Mouse (Mus musculus): ENCODE measurements around the gene Lrrk1. TPM values are rescaled to one million over a fixed set of nuclear protein-coding genes. Genes with fewer than 3 reads are reported as not detected.

The Lrrk1 gene
- polyA plus RNA-seq, 1 experiment from 2014 or later: 6.4 TPM

DNA sequence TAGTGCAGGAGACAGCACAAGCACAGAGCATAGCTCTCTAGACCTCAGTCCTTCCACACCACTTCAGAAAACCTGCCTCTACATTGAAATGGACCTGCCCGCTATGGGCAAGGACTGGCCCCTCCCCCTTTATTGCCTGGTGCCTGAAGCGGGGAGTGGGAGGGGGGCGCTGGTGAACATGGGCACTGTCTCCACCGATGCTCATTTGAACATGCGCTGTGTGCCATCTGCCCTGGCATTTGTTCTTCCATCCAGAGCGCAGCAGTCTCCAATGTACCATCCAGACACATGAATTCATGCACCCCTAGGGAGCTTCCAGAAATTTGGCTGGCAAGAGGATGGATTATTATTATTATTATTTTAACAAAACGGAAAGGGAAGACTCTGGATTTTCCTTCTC, 24.9 kb upstream of the Lrrk1 start:
- ATAC-seq (ENCODE audit: insufficient number of reproducible peaks, insufficient read depth, low FRiP score, low read depth): no peak
- Histone ChIP-seq H3K9me3 (ENCODE audit: control insufficient read depth, low read length) (no peaks in the 10 kb centered on the region), H3K4me3 (ENCODE audit: control insufficient read depth in 1 of 2, insufficient read depth in 1 of 2, low read depth in 1 of 2, low read length in 2 of 2) (no peak overlapping the region), H3K4me2 (ENCODE audit: low read length) (no peak overlapping the region), H3K27ac (replicated peaks in 1 of 2; ENCODE audit: control insufficient read depth in 1 of 2, insufficient read depth in 1 of 2, low read depth in 2 of 2, low read length in 2 of 2) (no peak overlapping the region), H3K27me3 (ENCODE audit: control insufficient read depth, insufficient read depth, low read length) (no peaks in the 10 kb centered on the region), H3K4me1 (ENCODE audit: control insufficient read depth in 2 of 2, insufficient read depth in 2 of 2, low read length in 2 of 2) (peaks cover 6 to 7% of the 10 kb centered on the region in 2 experiments), H3K9ac (ENCODE audit: low read length) (no peak overlapping the region), H3K36me3 (ENCODE audit: control insufficient read depth, insufficient read depth, low read length) (no peaks in the 10 kb centered on the region)
- 78% methylated on average over 7 of the region's 7 CpGs for WGBS

DNA sequence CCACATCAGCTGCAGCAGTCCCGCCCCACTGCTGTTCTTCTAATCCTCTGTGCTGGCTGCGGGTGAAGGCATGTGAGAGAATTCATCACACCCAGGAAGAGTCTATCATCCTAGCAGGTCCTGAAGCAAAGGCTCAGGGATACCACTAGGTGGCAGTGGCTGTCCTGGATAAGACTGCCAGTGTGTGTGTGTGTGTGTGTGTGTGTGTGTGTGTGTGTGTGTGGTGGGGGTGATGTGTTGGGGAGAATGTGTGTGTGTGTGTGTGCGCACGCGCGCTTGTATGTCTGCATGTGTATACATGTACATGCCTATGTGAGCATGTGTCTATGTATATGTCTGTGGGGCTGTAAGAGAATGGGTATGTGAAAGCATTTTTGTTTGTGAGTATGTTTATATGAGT, 21.3 kb upstream of the Lrrk1 start:
- Histone ChIP-seq H3K27ac (replicated peaks in 1 of 2; ENCODE audit: control insufficient read depth in 1 of 2, insufficient read depth in 1 of 2, low read depth in 2 of 2, low read length in 2 of 2) (no peak overlapping the region), H3K4me1 (ENCODE audit: control insufficient read depth in 2 of 2, insufficient read depth in 2 of 2, low read length in 2 of 2) (peaks cover 25 to 27% of the 10 kb centered on the region in 2 experiments), H3K9ac (ENCODE audit: low read length) (no peak overlapping the region), H3K27me3 (ENCODE audit: control insufficient read depth, insufficient read depth, low read length) (no peaks in the 10 kb centered on the region), H3K4me3 (ENCODE audit: control insufficient read depth in 1 of 2, insufficient read depth in 1 of 2, low read depth in 1 of 2, low read length in 2 of 2) (no peak overlapping the region), H3K4me2 (ENCODE audit: low read length) (no peak overlapping the region), H3K36me3 (ENCODE audit: control insufficient read depth, insufficient read depth, low read length) (no peaks in the 10 kb centered on the region), H3K9me3 (ENCODE audit: control insufficient read depth, low read length) (no peaks in the 10 kb centered on the region)
- no peak for ATAC-seq (ENCODE audit: insufficient number of reproducible peaks, insufficient read depth, low FRiP score, low read depth)
- WGBS: 62% methylated on average over 6 of the region's 6 CpGs

DNA sequence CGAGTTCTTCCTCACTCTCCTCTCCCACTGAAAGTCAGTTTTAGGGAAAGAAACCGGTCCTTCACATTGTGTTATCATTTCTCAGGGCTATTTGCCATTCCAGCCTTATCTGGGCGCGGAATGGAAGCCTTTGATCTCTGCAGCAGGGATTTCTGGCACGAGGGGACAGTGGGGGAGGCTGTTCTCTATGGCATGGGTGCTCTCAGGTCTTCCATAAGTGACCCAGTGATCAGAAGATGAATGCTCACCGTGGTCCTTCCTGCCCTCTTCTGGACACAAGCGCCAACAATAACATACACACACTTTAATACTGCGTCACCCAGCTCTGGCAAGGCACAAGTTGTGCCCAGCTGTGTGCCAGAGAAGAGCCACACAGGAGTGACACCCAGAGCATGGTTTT, 18.8 kb upstream of the Lrrk1 start:
- Histone ChIP-seq H3K4me1 (ENCODE audit: control insufficient read depth in 2 of 2, insufficient read depth in 2 of 2, low read length in 2 of 2) (peaks cover 22 to 24% of the 10 kb centered on the region in 2 experiments), H3K9ac (ENCODE audit: low read length) (no peak overlapping the region), H3K4me2 (ENCODE audit: low read length) (no peak overlapping the region), H3K27ac (replicated peaks in 1 of 2; ENCODE audit: control insufficient read depth in 1 of 2, insufficient read depth in 1 of 2, low read depth in 2 of 2, low read length in 2 of 2) (no peak overlapping the region), H3K27me3 (ENCODE audit: control insufficient read depth, insufficient read depth, low read length) (no peaks in the 10 kb centered on the region), H3K4me3 (ENCODE audit: control insufficient read depth in 1 of 2, insufficient read depth in 1 of 2, low read depth in 1 of 2, low read length in 2 of 2) (no peak overlapping the region), H3K9me3 (ENCODE audit: control insufficient read depth, low read length) (no peaks in the 10 kb centered on the region), H3K36me3 (ENCODE audit: control insufficient read depth, insufficient read depth, low read length) (no peaks in the 10 kb centered on the region)
- no peak for ATAC-seq (ENCODE audit: insufficient number of reproducible peaks, insufficient read depth, low FRiP score, low read depth)
- 41% methylated on average over 8 of the region's 8 CpGs for WGBS

DNA sequence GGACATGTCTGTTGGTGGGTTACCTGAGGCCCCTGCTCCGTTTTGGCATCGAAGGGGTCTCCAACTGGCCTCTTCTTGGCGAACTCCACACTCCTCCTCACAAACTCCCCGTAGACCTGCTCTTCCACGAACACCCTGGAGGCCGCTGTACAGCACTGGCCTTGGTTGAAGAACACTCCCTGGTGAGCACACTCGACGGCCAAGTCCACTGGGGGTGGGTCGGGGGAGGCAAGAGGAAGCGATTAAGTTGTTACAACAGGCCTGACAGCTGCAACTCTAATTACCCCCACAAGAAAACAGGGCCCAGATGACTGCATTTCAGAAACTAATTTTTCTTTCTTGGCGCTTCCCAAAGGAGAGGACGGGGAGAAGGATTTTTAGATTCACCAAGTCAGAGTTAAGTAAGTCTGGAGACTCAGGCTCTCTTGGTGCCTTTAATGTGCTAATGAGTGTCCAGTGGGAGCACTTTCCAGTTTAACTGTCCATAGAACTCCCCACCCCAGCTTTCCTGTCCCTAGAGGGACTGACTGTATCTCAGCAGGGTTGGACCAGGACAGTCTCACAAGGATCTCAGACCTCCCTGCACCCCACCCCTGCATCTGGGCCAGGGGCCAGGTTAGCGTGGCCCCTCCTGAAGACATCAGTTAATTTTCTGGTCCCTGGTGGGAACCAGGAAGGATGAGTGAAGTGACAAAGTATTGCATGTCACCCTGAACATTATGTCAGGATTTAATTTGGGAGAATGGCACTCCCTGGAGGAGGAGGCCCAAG, 18.0 kb upstream of the Lrrk1 start:
- Histone ChIP-seq H3K4me3 (ENCODE audit: control insufficient read depth in 1 of 2, insufficient read depth in 1 of 2, low read depth in 1 of 2, low read length in 2 of 2) (no peak overlapping the region), H3K27me3 (ENCODE audit: control insufficient read depth, insufficient read depth, low read length) (no peaks in the 10 kb centered on the region), H3K9ac (ENCODE audit: low read length) (no peak overlapping the region), H3K4me1 (ENCODE audit: control insufficient read depth in 2 of 2, insufficient read depth in 2 of 2, low read length in 2 of 2) (peaks cover 22 to 24% of the 10 kb centered on the region in 2 experiments), H3K9me3 (ENCODE audit: control insufficient read depth, low read length) (no peaks in the 10 kb centered on the region), H3K4me2 (ENCODE audit: low read length) (no peak overlapping the region), H3K27ac (replicated peaks in 1 of 2; ENCODE audit: control insufficient read depth in 1 of 2, insufficient read depth in 1 of 2, low read depth in 2 of 2, low read length in 2 of 2) (no peak overlapping the region), H3K36me3 (ENCODE audit: control insufficient read depth, insufficient read depth, low read length) (no peaks in the 10 kb centered on the region)
- ATAC-seq (ENCODE audit: insufficient number of reproducible peaks, insufficient read depth, low FRiP score, low read depth): no peak
- 57% methylated on average over 13 of the region's 13 CpGs for WGBS

DNA sequence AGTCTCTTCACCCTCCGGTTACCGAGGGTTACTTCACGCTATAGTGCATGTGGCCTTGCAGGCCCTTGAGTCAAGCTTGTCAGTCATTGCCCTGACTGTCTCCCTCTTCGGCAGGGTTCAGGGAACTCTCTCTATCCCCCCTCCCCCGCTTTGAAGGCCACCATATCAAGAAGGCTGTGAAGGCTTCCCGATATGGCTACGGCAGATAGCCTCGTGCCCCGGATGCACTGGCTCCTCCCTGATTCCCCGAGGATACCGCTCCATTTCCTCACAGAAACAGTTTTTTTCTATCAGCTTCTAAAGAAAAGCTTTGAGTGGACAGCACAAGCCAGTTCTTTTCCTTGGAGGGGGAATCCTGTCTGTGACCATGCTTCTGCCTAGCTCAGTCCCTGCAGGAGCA, 17.4 kb upstream of the Lrrk1 start:
- Histone ChIP-seq H3K36me3 (ENCODE audit: control insufficient read depth, insufficient read depth, low read length) (no peaks in the 10 kb centered on the region), H3K4me3 (ENCODE audit: control insufficient read depth in 1 of 2, insufficient read depth in 1 of 2, low read depth in 1 of 2, low read length in 2 of 2) (no peak overlapping the region), H3K27ac (replicated peaks in 1 of 2; ENCODE audit: control insufficient read depth in 1 of 2, insufficient read depth in 1 of 2, low read depth in 2 of 2, low read length in 2 of 2) (no peak overlapping the region), H3K4me2 (ENCODE audit: low read length) (no peak overlapping the region), H3K4me1 (ENCODE audit: control insufficient read depth in 2 of 2, insufficient read depth in 2 of 2, low read length in 2 of 2) (peaks cover 22 to 24% of the 10 kb centered on the region in 2 experiments), H3K9me3 (ENCODE audit: control insufficient read depth, low read length) (no peaks in the 10 kb centered on the region), H3K27me3 (ENCODE audit: control insufficient read depth, insufficient read depth, low read length) (no peaks in the 10 kb centered on the region), H3K9ac (ENCODE audit: low read length) (no peak overlapping the region)
- ATAC-seq (ENCODE audit: insufficient number of reproducible peaks, insufficient read depth, low FRiP score, low read depth): no peak
- WGBS: 17% methylated on average over 11 of the region's 11 CpGs

DNA sequence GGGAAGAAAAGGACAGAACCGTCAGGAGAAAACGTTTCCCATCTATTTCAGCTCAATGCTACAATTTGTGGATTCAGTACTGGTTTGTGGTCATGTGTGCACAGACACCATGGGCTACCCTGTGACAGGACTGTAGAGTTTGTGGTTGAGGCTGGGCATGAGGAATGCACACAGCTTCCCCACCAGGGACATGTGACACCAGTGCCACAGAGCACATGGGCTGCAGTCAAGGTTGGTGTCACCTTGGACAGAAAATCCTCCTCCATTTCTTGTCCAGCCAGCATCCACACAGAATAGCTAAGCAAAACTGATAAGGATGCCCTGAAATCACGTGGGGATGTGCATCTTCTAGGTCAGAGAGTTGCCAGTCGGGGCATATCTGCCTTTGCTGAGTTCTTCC, 16.7 kb upstream of the Lrrk1 start:
- no peak overlapping the region for H3K27ac ChIP-seq (replicated peaks in 1 of 2; ENCODE audit: control insufficient read depth in 1 of 2, insufficient read depth in 1 of 2, low read depth in 2 of 2, low read length in 2 of 2)
- no peaks in the 10 kb centered on the region for H3K27me3 ChIP-seq (ENCODE audit: control insufficient read depth, insufficient read depth, low read length)
- H3K9ac ChIP-seq (ENCODE audit: low read length): no peak overlapping the region
- H3K4me1 ChIP-seq (ENCODE audit: control insufficient read depth in 2 of 2, insufficient read depth in 2 of 2, low read length in 2 of 2): peaks cover 22 to 24% of the 10 kb centered on the region in 2 experiments
- H3K4me2 ChIP-seq (ENCODE audit: low read length): no peak overlapping the region
- H3K4me3 ChIP-seq (ENCODE audit: control insufficient read depth in 1 of 2, insufficient read depth in 1 of 2, low read depth in 1 of 2, low read length in 2 of 2): no peak overlapping the region
- H3K36me3 ChIP-seq (ENCODE audit: control insufficient read depth, insufficient read depth, low read length): no peaks in the 10 kb centered on the region
- no peak for ATAC-seq (ENCODE audit: insufficient number of reproducible peaks, insufficient read depth, low FRiP score, low read depth)
- WGBS: 66% methylated on average over 4 of the region's 4 CpGs
- no peaks in the 10 kb centered on the region for H3K9me3 ChIP-seq (ENCODE audit: control insufficient read depth, low read length)

DNA sequence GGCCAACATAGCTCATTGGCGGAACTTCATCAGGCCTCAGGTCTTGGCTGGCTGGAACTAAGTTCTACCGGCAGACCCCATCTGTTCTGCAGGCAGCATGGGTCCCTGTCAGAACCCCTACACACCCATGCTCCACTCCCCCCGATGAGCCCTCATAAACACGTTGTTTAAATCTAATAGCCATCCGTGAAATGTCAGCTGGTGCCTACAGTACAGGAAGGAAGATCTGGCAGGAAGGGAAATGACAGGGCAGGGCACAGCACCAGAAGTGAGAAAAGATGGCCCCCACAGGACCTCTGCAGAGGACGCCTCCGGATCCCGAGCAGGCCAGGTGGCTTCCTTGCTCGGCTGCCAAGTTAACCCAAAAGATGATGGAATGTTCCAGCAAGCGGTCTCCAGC, 16.0 kb upstream of the Lrrk1 start:
- no peak overlapping the region for H3K4me2 ChIP-seq (ENCODE audit: low read length)
- no peak overlapping the region for H3K4me3 ChIP-seq (ENCODE audit: control insufficient read depth in 1 of 2, insufficient read depth in 1 of 2, low read depth in 1 of 2, low read length in 2 of 2)
- no peaks in the 10 kb centered on the region for H3K36me3 ChIP-seq (ENCODE audit: control insufficient read depth, insufficient read depth, low read length)
- H3K27ac ChIP-seq (replicated peaks in 1 of 2; ENCODE audit: control insufficient read depth in 1 of 2, insufficient read depth in 1 of 2, low read depth in 2 of 2, low read length in 2 of 2): no peak overlapping the region
- peaks cover 22 to 24% of the 10 kb centered on the region in 2 experiments for H3K4me1 ChIP-seq (ENCODE audit: control insufficient read depth in 2 of 2, insufficient read depth in 2 of 2, low read length in 2 of 2)
- WGBS: 63% methylated on average over 10 of the region's 10 CpGs
- H3K9me3 ChIP-seq (ENCODE audit: control insufficient read depth, low read length): no peaks in the 10 kb centered on the region
- H3K9ac ChIP-seq (ENCODE audit: low read length): no peak overlapping the region
- no peaks in the 10 kb centered on the region for H3K27me3 ChIP-seq (ENCODE audit: control insufficient read depth, insufficient read depth, low read length)
- no peak for ATAC-seq (ENCODE audit: insufficient number of reproducible peaks, insufficient read depth, low FRiP score, low read depth)

DNA sequence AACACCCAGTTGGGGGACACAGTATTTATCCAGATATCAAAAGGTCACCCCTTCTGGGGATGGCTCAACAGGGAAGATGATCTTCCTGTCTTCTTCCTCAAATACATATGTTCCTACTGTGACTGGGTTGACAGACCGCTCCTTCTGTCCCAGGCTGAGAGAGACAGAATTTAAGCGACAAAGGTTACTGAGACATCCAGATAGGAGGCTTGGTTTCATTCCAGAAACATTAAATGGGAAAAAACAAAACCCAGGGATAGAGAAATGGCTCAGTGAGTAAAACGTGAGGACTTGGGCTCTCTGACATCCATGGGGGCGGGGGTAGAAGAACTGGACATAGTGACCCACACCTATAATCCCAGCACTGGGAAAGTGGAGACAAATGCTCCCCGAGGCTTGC, 14.7 kb upstream of the Lrrk1 start:
- no peaks in the 10 kb centered on the region for H3K27me3 ChIP-seq (ENCODE audit: control insufficient read depth, insufficient read depth, low read length)
- H3K9me3 ChIP-seq (ENCODE audit: control insufficient read depth, low read length): no peaks in the 10 kb centered on the region
- no peak for ATAC-seq (ENCODE audit: insufficient number of reproducible peaks, insufficient read depth, low FRiP score, low read depth)
- H3K9ac ChIP-seq (ENCODE audit: low read length): no peak overlapping the region
- H3K36me3 ChIP-seq (ENCODE audit: control insufficient read depth, insufficient read depth, low read length): no peaks in the 10 kb centered on the region
- peaks cover 22 to 24% of the 10 kb centered on the region in 2 experiments for H3K4me1 ChIP-seq (ENCODE audit: control insufficient read depth in 2 of 2, insufficient read depth in 2 of 2, low read length in 2 of 2)
- no peak overlapping the region for H3K27ac ChIP-seq (replicated peaks in 1 of 2; ENCODE audit: control insufficient read depth in 1 of 2, insufficient read depth in 1 of 2, low read depth in 2 of 2, low read length in 2 of 2)
- no peak overlapping the region for H3K4me3 ChIP-seq (ENCODE audit: control insufficient read depth in 1 of 2, insufficient read depth in 1 of 2, low read depth in 1 of 2, low read length in 2 of 2)
- no peak overlapping the region for H3K4me2 ChIP-seq (ENCODE audit: low read length)
- 81% methylated on average over 5 of the region's 5 CpGs for WGBS

All from heart, embryonic 14.5 days (tissue).